Mouse (Mus musculus) limb, embryonic 14.5 days (tissue): ENCODE data around the gene Elmo1. TPM values are rescaled to one million over a fixed set of nuclear protein-coding genes. Genes with fewer than 3 reads are reported as not detected.

Source experiments
- ATAC-seq: fragments of 200-750 bp; cut with Nextera tagmentation; 2 replicates; pipeline ENCODE4 v1.8.0; 2017; ENCODE audit warnings: low read depth, moderate number of reproducible peaks, moderate TSS enrichment; ENCODE audit not compliant: low FRiP score
- DNase-seq: peaks from one replicate; pipeline ENCODE4 v3.0.0-alpha.2; 2015; ENCODE audit warnings: low spot score
- H3K27ac ChIP-seq: fragments of 300-500 bp; sonication (generic); replicated peaks from 2 replicates; pipeline ENCODE4 v1.5.1; 2014; ENCODE audit warnings: low read depth, mild to moderate bottlenecking, low read length, moderate library complexity, mixed read lengths
- H3K27me3 ChIP-seq: fragments of 300-500 bp; sonication (generic); 2 replicates; pipeline ENCODE4 v1.6.1; 2014; ENCODE audit warnings: low read length, mixed read lengths; ENCODE audit not compliant: control insufficient read depth, insufficient read depth
- H3K36me3 ChIP-seq: fragments of 300-500 bp; sonication (generic); 2 replicates; pipeline ENCODE4 v1.6.1; 2014; ENCODE audit warnings: mild to moderate bottlenecking, low read length, moderate library complexity, mixed read lengths; ENCODE audit not compliant: control insufficient read depth, insufficient read depth
- H3K4me1 ChIP-seq: fragments of 300-500 bp; sonication (generic); 2 replicates; pipeline ENCODE4 v1.6.1; 2014; ENCODE audit warnings: antibody characterized with exemption, low read length, mixed read lengths; ENCODE audit not compliant: control insufficient read depth, insufficient read depth
- H3K4me2 ChIP-seq: fragments of 300-500 bp; sonication (generic); replicated peaks from 2 replicates; pipeline ENCODE4 v1.6.1; 2014; ENCODE audit warnings: low read depth, mild to moderate bottlenecking, low read length, moderate library complexity; ENCODE audit not compliant: severe bottlenecking
- H3K4me3 ChIP-seq: fragments of 300-500 bp; sonication (generic); replicated peaks from 2 replicates; pipeline ENCODE4 v1.5.1; 2014; ENCODE audit warnings: low read length
- H3K9ac ChIP-seq: fragments of 300-500 bp; sonication (generic); 2 replicates; pipeline ENCODE4 v1.6.1; 2014; ENCODE audit warnings: mild to moderate bottlenecking, low read depth, low read length, moderate library complexity; ENCODE audit not compliant: severe bottlenecking
- H3K9me3 ChIP-seq: fragments of 300-500 bp; sonication (generic); 2 replicates; pipeline ENCODE4 v1.6.1; 2016; ENCODE audit warnings: low read length; ENCODE audit not compliant: control insufficient read depth
- POLR2A ChIP-seq: fragments of 200-500 bp; IDR thresholded peaks from 2 replicates; pipeline ENCODE4 v1.8.0; 2012; ENCODE audit warnings: inconsistent platforms, mild to moderate bottlenecking, moderate library complexity, borderline replicate concordance; ENCODE audit not compliant: insufficient read depth, insufficient read length; ENCODE audit errors: extremely low read depth
- WGBS: fragments of 180-500 bp; shearing (Covaris S2); extraction: QIAGEN DNeasy Blood & Tissue Kit; methylation state at CpG from one replicate; pipeline ENCODE4 v1.1.7; 2014; 5-methylcytosine and 5-hydroxymethylcytosine counted together
- polyA plus RNA-seq, 2 experiments: library from polyadenylated mRNA; depleted of rRNA in 1 of 2; stranded (reverse) in 1 of 2; unstranded in 1 of 2; fragments of >200 nt; fragmentation: Nextera tagmentation in 1 of 2; extraction: Ambion mirVana in 1 of 2; gene quantifications; 2 replicates each; pipeline versions ENCODE4 v1.2.1 to v1.2.3; 2012 to 2014

Gene Elmo1
- polyA plus RNA-seq, 2 experiments = 12.8 TPM

GRCm38 (mm10) chr13:20300626-20301025, 210.2 kb downstream of the Elmo1 start:
- no peak for TF ChIP-seq POLR2A
- ATAC-seq = no peak
- H3K36me3 ChIP-seq = no peaks in the 10 kb centered on the region
- no peaks in the 10 kb centered on the region for H3K9me3 ChIP-seq
- H3K27ac ChIP-seq = no peak overlapping the region
- 72% methylated on average over 3 of the region's 3 CpGs for WGBS
- no peak overlapping the region for H3K4me3 ChIP-seq
- H3K27me3 ChIP-seq = no peaks in the 10 kb centered on the region
- H3K9ac ChIP-seq = no peak overlapping the region
- no peak overlapping the region for H3K4me2 ChIP-seq
- DNase-seq = no peak
- H3K4me1 ChIP-seq = no peaks in the 10 kb centered on the region

GRCm38 (mm10) chr13:20301760-20302159, 211.4 kb downstream of the Elmo1 start:
- H3K36me3 ChIP-seq = no peaks in the 10 kb centered on the region
- ATAC-seq (no peak), DNase-seq (no peak)
- H3K27ac ChIP-seq = no peak overlapping the region
- H3K4me1 ChIP-seq = no peaks in the 10 kb centered on the region
- WGBS = 93% methylated on average over 7 of the region's 7 CpGs
- H3K27me3 ChIP-seq = no peaks in the 10 kb centered on the region
- no peaks in the 10 kb centered on the region for H3K9me3 ChIP-seq
- H3K9ac ChIP-seq = no peak overlapping the region
- H3K4me2 ChIP-seq = no peak overlapping the region
- H3K4me3 ChIP-seq = no peak overlapping the region
- no peak for TF ChIP-seq POLR2A

- no peak for TF ChIP-seq POLR2A
- no peak overlapping the region for H3K4me3 ChIP-seq
- H3K4me2 ChIP-seq = no peak overlapping the region
- 69% methylated on average over 4 of the region's 4 CpGs for WGBS
- H3K27me3 ChIP-seq = no peaks in the 10 kb centered on the region
- H3K9me3 ChIP-seq = no peaks in the 10 kb centered on the region
- DNase-seq = peak; percentile 25
- ATAC-seq = no peak
- no peaks in the 10 kb centered on the region for H3K4me1 ChIP-seq
- no peaks in the 10 kb centered on the region for H3K36me3 ChIP-seq
- H3K27ac ChIP-seq = no peak overlapping the region
- no peak overlapping the region for H3K9ac ChIP-seq
These were observed 215.2 kb downstream of the Elmo1 start for GRCm38 (mm10) chr13:20305621-20306020.

GRCm38 (mm10) chr13:20306180-20307177, 216.1 kb downstream of the Elmo1 start:
- no peaks in the 10 kb centered on the region for H3K4me1 ChIP-seq
- 58% methylated on average over 5 of the region's 5 CpGs for WGBS
- no peak overlapping the region for H3K27ac ChIP-seq

GRCm38 (mm10) chr13:20307381-20307780, 217.0 kb downstream of the Elmo1 start:
- H3K27ac ChIP-seq = no peak overlapping the region
- no peak overlapping the region for H3K4me3 ChIP-seq
- no peaks in the 10 kb centered on the region for H3K27me3 ChIP-seq
- H3K4me2 ChIP-seq = no peak overlapping the region
- H3K36me3 ChIP-seq = no peaks in the 10 kb centered on the region
- no peaks in the 10 kb centered on the region for H3K9me3 ChIP-seq
- ATAC-seq = no peak
- no peak for TF ChIP-seq POLR2A
- H3K9ac ChIP-seq = no peak overlapping the region
- DNase-seq = no peak
- 86% methylated on average over 2 of the region's 2 CpGs for WGBS
- H3K4me1 ChIP-seq = no peaks in the 10 kb centered on the region

More at GRCm38 (mm10) chr13:20306180-20307177, 216.1 kb downstream of the Elmo1 start:
- Histone ChIP-seq H3K4me2 (no peak overlapping the region), H3K9ac (no peak overlapping the region), H3K4me3 (no peak overlapping the region), H3K27me3 (no peaks in the 10 kb centered on the region), H3K36me3 (no peaks in the 10 kb centered on the region), H3K9me3 (no peaks in the 10 kb centered on the region)
- DNase-seq (no peak), ATAC-seq (no peak)
- no peak for TF ChIP-seq POLR2A
